Mouse (Mus musculus) lung, embryonic 15.5 days (tissue): ENCODE measurements around the gene Snrnp70. TPM values are rescaled to one million over a fixed set of nuclear protein-coding genes. Genes with fewer than 3 reads are reported as not detected.
A peak's percentile ranks its signal among the peaks of the same experiment; 100 is the strongest.
"Not testable (repeated sequence)": the region's sequence is repeated elsewhere in the genome, so short reads cannot be mapped to it uniquely, and the experiment has no call there.

Experiments
- ATAC-seq: fragments of 200-750 bp; cut with Nextera tagmentation; 2 replicates; pipeline ENCODE4 v1.8.0; 2017; ENCODE audit warnings: moderate number of reproducible peaks, borderline replicate concordance; ENCODE audit not compliant: low FRiP score, low TSS enrichment; ENCODE audit errors: extremely low read depth
- H3K27ac ChIP-seq: fragments of 300-500 bp; sonication (generic); 2 replicates; pipeline ENCODE4 v1.5.1; 2015; ENCODE audit warnings: moderate library complexity, mild to moderate bottlenecking, inconsistent platforms
- H3K27me3 ChIP-seq: fragments of 300-500 bp; sonication (generic); 2 replicates; pipeline ENCODE4 v1.6.1; 2015; ENCODE audit warnings: inconsistent platforms
- H3K36me3 ChIP-seq: fragments of 300-500 bp; sonication (generic); 2 replicates; pipeline ENCODE4 v1.6.1; 2015; ENCODE audit warnings: inconsistent platforms
- H3K4me1 ChIP-seq: fragments of 300-500 bp; sonication (generic); 2 replicates; pipeline ENCODE4 v1.6.1; 2015; ENCODE audit warnings: inconsistent platforms
- H3K4me2 ChIP-seq: fragments of 300-500 bp; sonication (generic); 2 replicates; pipeline ENCODE4 v1.6.1; 2015; ENCODE audit warnings: inconsistent platforms, mild to moderate bottlenecking, moderate library complexity
- H3K4me3 ChIP-seq: fragments of 300-500 bp; sonication (generic); 2 replicates; pipeline ENCODE4 v1.5.1; 2015; ENCODE audit warnings: mild to moderate bottlenecking, inconsistent platforms
- H3K9ac ChIP-seq: fragments of 300-500 bp; sonication (generic); 2 replicates; pipeline ENCODE4 v1.6.1; 2015; ENCODE audit warnings: inconsistent platforms
- H3K9me3 ChIP-seq: fragments of 300-500 bp; sonication (generic); 2 replicates; pipeline ENCODE4 v1.6.1; 2016; ENCODE audit warnings: inconsistent platforms
- WGBS: fragments of 180-500 bp; shearing (Covaris S2); methylation state at CpG from one replicate; pipeline ENCODE4 v1.1.7; 2015; 5-methylcytosine and 5-hydroxymethylcytosine counted together
- polyA plus RNA-seq: library from polyadenylated mRNA; unstranded; fragments of >200 nt; fragmentation: Nextera tagmentation; extraction: Ambion mirVana; gene quantifications from 2 replicates; pipeline ENCODE4 v1.2.1, GENCODE M21; 2015

Gene Snrnp70
- polyA plus RNA-seq, 1 experiment from 2014 or later, result 224 TPM

DNA sequence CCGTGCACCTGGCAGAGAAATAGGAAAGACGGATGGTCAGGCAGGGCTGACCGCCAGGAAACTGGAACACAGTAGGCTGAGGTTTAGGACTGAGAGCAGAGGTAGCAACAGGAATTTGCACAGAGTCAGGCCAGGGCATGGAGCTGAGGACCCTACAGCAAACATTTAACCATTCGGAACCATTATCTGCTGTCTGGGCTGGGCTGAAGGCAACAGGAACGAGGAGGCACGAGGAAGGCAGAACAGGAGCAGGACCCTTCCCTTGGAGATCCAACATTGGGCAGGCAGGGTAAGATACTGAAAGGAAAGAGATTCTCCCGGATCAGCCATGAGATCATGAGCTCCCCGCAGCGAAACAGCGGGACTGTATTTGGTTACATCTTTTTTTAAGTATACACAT is 12.3 kb upstream of the Snrnp70 start:
- no peak for ATAC-seq
- H3K36me3 ChIP-seq, result no peaks in the 10 kb centered on the region
- no peak overlapping the region for H3K27ac ChIP-seq
- H3K9me3 ChIP-seq, result no peaks in the 10 kb centered on the region
- H3K4me2 ChIP-seq, result no peak overlapping the region
- H3K27me3 ChIP-seq, result peaks cover 77% of the 10 kb centered on the region
- 73% methylated on average over 10 of the region's 10 CpGs for WGBS
- peaks cover 16% of the 10 kb centered on the region for H3K4me1 ChIP-seq
- no peak overlapping the region for H3K4me3 ChIP-seq
- H3K9ac ChIP-seq, result no peak overlapping the region

DNA sequence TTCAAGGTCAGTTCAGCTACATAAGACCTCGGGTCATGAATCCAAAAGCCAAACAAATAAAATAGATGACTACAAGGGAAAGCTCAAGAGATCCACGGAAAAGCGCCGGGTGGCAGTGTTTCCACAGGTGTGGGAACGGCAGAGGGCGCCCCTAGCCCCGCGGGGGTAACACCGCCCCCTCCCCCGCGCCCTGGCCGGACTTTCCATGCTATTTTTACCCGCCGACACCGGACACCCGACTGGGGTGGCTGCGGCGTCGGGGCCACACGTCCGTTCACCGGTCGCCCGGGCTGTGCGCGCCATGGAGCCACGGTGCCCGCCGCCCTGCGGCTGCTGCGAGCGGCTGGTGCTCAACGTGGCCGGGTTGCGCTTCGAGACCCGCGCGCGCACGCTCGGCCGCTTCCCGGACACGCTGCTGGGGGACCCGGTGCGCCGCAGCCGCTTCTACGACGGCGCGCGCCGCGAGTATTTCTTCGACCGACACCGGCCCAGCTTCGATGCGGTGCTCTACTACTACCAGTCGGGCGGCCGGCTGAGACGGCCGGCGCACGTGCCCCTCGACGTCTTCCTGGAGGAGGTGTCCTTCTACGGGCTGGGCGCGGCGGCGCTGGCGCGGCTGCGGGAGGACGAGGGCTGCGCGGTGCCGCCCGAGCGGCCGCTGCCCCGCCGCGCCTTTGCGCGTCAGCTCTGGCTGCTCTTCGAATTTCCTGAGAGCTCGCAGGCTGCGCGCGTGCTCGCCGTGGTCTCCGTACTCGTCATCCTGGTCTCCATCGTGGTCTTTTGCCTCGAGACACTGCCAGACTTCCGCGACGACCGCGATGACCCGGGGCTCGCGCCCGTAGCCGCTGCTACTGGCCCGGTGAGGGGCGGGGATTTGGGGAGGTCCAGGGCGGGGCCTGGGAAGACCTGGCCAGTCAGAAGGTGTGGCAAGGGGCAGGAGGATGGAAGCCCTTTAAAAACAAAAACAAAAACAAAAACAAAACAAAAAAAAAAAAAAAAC is 10.9 kb upstream of the Snrnp70 start:
- peaks cover 73% of the 10 kb centered on the region for H3K27me3 ChIP-seq
- H3K27ac ChIP-seq, result no peak overlapping the region
- peak overlapping the region; percentile 31 for H3K9ac ChIP-seq
- 1% methylated on average over 112 of the region's 114 CpGs for WGBS
- no peaks in the 10 kb centered on the region for H3K36me3 ChIP-seq
- H3K4me3 ChIP-seq, result peak overlapping the region; percentile 43
- peaks cover 16% of the 10 kb centered on the region for H3K4me1 ChIP-seq
- no peak for ATAC-seq
- H3K4me2 ChIP-seq, result peak overlapping the region; percentile 82
- H3K9me3 ChIP-seq, result no peaks in the 10 kb centered on the region

DNA sequence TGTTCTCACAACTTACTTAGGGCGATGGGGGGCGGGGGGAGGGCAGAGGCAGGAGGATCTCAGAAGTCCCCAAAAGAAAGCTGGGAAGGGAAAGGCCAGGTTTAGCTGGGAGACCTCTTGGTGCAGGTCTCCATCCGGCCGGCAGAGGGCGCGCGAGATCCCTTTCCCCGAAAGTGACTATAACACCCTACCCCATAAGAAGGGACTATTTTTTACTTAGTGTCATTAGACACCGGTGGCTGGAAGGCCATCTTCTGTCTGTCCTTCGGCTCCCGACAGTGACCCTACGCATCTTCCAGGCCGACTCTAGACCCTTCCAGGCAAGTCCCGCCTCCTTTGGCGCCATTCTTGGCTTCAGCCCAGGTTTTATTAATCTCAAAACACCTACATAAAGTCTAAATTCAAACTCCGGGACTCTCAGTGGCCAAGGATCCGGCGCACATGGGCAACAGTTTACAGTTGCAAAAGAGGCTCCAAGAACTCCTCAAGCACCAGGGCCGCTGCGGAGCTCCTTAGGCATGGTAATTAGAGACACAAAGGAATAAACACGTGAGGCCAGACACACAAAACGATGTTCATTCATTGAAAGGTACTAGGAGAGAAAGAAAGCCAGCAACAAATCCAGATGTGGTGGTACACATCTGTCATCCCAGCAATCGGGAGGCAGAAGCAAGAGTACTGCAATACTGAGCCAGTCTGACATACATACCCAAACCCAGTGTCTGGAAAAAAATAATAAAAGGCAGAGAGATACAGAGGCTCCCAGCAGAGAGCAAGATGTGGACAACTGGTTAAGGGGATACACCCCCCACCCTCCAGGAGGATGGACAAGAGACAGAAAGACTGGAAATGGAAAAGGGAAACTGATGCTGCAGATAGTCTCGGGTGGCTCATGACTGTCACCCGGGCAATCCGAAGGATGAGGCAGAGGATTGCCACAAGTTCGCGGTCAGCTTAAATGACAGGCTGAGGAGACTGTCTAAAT is 9.8 kb upstream of the Snrnp70 start, which contains the start of gene Kcna7:
Kcna7 (plus strand) TSS at position 563 of the 985 bp plus-strand sequence.
- peak within 1 kb of the TSS; percentile 82 for H3K4me2 ChIP-seq
- H3K36me3 ChIP-seq, result no peaks in the 10 kb centered on the region
- peaks cover 64% of the 10 kb centered on the region for H3K27me3 ChIP-seq
- H3K9ac ChIP-seq, result peak within 1 kb of the TSS; percentile 31
- H3K4me3 ChIP-seq, result peak within 1 kb of the TSS; percentile 43
- peak; percentile 27; the same call in 1 of the 2 replicates for ATAC-seq
- H3K27ac ChIP-seq, result no peak within 1 kb of the TSS
- no peaks in the 10 kb centered on the region for H3K9me3 ChIP-seq
- 10% methylated on average over 28 of the region's 28 CpGs for WGBS
- peaks cover 16% of the 10 kb centered on the region for H3K4me1 ChIP-seq

DNA sequence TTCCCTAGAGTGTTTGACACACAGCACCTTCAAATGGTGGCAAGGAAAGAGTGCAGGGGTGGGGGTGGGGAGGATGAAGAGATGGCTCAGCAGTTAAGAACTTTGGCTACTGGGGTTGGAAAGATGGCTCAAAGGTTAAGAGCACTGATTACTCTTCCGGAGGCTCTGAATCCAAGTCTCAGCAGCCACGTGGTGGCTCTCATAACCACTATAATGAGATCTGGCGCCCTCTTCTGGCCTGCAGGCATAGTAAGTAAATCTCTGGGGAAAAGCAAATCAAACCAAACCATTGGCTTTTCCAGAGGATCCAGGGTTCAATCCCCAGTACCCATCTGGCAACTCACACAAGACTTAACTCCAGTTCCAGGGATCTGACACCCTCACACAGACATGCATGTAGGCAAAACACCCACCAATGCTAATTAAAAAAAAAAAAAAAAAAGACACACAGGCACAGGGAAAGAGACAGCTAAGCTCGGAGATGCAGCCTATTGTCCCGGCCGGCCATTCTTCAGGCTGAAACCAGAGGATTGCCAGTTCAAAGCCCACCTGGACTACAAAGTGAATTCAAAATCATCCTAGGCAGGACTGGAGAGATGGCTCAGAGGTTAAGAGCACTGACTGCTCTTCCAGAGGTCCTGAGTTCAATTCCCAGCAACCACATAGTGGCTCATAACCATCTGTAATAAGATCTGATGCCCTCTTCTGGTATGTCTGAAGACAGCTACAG is 8.2 kb upstream of the Snrnp70 start:
- Histone ChIP-seq H3K4me3 (no peak overlapping the region), H3K9me3 (no peaks in the 10 kb centered on the region), H3K27ac (no peak overlapping the region), H3K36me3 (no peaks in the 10 kb centered on the region), H3K4me1 (peaks cover 16% of the 10 kb centered on the region), H3K4me2 (no peak overlapping the region), H3K9ac (no peak overlapping the region), H3K27me3 (peaks cover 47% of the 10 kb centered on the region)
- no peak for ATAC-seq
- 42% methylated on average over 6 of the region's 6 CpGs for WGBS

DNA sequence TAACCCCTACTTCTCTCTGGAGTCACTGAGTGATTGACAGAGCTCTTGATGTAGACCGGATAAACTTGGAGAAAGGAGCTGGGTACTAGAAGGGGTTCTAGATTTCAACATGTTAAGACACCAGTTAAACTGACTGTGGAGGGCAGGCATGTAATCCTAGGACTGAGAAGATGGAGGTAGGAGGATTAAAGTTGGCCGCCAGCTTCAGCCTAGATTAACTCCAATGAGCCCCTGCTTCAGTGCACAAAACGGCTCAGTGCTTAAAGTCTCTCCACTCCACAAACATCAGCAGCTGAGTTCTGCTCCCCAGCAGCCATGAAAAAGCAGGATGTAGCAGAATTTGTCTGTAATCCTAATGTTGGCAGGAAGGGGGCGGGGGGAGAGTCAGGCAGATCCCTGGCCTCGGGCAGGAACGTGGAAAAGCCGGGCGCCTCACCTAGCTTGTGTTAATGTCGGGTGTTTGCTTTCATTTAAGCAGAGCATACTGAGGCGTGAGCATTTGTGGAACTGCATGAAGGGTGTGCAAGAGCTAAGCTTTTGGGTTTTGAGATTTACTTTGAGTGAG is 6.1 kb upstream of the Snrnp70 start:
- no peaks in the 10 kb centered on the region for H3K9me3 ChIP-seq
- WGBS, result 63% methylated on average over 10 of the region's 10 CpGs
- no peaks in the 10 kb centered on the region for H3K36me3 ChIP-seq
- H3K27me3 ChIP-seq, result peaks cover 26% of the 10 kb centered on the region
- H3K4me3 ChIP-seq, result no peak overlapping the region
- peaks cover 13% of the 10 kb centered on the region for H3K4me1 ChIP-seq
- ATAC-seq, result no peak
- H3K9ac ChIP-seq, result no peak overlapping the region
- no peak overlapping the region for H3K4me2 ChIP-seq
- no peak overlapping the region for H3K27ac ChIP-seq

DNA sequence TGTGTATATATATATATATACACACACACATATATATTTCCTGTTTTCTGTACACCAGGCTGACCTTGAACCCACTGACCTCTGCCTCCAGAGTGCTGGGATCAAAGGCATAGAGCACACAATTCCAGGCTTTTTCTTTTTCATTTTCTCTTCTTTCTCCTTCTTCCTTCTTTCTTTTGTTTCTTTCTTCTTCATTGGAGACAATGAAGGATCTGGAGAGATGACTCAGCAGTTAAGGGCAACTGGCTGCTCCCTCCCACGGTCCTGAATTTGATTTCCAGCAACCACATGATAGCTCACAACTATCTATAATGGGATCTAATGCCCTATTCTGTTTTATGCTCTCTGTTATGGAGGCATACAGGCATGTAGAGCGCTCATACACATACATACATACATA is 1.2 kb upstream of the Snrnp70 start:
- Histone ChIP-seq H3K9me3 (no peaks in the 10 kb centered on the region), H3K9ac (no peak overlapping the region), H3K4me3 (no peak overlapping the region), H3K4me2 (no peak overlapping the region), H3K27me3 (0 out of 2 replicates have a peak, but pooled peaks cover 5% of the 10 kb centered on the region), H3K36me3 (peaks cover 16% of the 10 kb centered on the region), H3K4me1 (peaks cover 20% of the 10 kb centered on the region), H3K27ac (no peak overlapping the region)
- 74% methylated on average over 2 of the region's 2 CpGs for WGBS
- ATAC-seq, result no peak

DNA sequence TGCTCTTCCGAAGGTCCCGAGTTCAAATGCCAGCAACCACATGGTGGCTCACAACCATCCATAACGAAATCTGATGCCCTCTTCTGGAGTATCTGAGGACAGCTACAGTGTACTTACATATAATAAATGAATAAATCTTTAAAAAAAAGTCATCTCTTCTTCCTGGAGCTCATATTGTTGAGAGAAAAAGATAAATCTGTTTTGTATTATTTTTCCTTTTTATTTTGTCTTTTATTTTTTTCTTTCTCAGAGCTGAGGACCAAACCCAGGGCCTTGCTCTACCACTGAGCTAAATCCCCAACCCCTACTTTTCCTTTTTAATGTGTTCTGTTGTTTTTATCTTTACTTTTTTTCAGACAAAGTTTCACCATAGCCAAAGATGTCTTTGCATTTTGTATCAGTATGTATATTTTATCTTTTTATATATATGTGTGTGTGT is 814 bp upstream of the Snrnp70 start:
- peaks cover 20% of the 10 kb centered on the region for H3K36me3 ChIP-seq
- H3K9me3 ChIP-seq, H3K27me3 ChIP-seq: not testable (repeated sequence)
- H3K4me2 ChIP-seq, result peak overlapping the region; percentile 70
- H3K27ac ChIP-seq, result peak overlapping the region; percentile 83
- peak; percentile 53; the same call in 1 of the 2 replicates for ATAC-seq
- peaks cover 20% of the 10 kb centered on the region for H3K4me1 ChIP-seq
- peak overlapping the region; percentile 79 for H3K4me3 ChIP-seq
- 4% methylated on average over 3 of the region's 3 CpGs for WGBS
- peak overlapping the region; percentile 47; the same call in 1 of the 2 replicates for H3K9ac ChIP-seq

DNA sequence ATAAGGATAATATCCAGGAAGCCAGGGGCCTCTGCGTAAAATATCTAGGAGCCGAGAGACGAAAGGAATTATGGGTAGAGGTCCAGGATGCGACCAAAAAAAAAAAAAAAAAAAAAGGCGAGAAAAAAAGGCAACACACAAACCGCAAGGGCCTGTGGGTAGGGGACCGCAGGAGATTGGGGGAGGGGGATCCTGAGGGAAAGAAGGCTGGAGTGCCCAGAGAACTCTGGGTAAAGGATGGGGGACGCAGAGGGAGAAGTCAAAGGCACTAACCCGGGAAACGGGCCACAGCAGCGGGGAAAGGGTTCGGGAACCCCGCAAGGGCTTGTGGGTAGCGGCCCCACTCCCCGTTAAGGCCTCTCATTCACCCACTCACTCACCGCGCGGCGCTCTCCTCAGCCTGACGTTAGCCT is 407 bp downstream of the Snrnp70 start:
- ATAC-seq, result peak; percentile 81

DNA sequence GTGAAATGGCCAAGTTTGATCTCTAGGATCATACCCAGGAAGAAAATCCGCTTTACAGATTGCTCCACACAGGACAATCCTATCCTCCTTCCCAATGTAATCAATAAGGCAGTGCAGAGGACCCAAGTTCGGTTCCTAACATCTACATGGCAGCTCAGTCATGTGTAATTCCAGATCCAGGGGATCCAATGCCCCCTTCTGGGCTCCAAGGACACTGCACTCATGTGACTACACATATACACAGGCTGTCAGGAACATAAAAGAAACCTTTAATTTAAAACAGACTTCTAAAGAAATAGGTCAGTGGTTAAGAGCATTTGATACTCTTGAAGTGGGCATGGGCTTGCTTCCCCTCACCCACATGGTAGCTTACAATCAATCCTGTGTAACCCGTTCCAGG is 9.5 kb downstream of the Snrnp70 start:
- H3K27ac ChIP-seq, result no peak overlapping the region
- no peaks in the 10 kb centered on the region for H3K4me1 ChIP-seq
- no peak for ATAC-seq
- no peak overlapping the region for H3K4me3 ChIP-seq
- 90% methylated on average over 3 of the region's 3 CpGs for WGBS
- no peaks in the 10 kb centered on the region for H3K27me3 ChIP-seq
- H3K9ac ChIP-seq, result no peak overlapping the region
- peaks cover 99% of the 10 kb centered on the region for H3K36me3 ChIP-seq
- no peak overlapping the region for H3K4me2 ChIP-seq
- no peaks in the 10 kb centered on the region for H3K9me3 ChIP-seq

More for the DNA sequence above, 407 bp downstream of the Snrnp70 start:
- Histone ChIP-seq H3K27me3 (no peaks in the 10 kb centered on the region), H3K36me3 (peaks cover 31% of the 10 kb centered on the region), H3K4me2 (peak overlapping the region; percentile 82), H3K9ac (peak overlapping the region; percentile 90), H3K4me1 (peaks cover 20% of the 10 kb centered on the region), H3K9me3 (no peaks in the 10 kb centered on the region), H3K27ac (peak overlapping the region; percentile 98), H3K4me3 (peak overlapping the region; percentile 79)
- WGBS, result 0% methylated on average over 18 of the region's 20 CpGs

DNA sequence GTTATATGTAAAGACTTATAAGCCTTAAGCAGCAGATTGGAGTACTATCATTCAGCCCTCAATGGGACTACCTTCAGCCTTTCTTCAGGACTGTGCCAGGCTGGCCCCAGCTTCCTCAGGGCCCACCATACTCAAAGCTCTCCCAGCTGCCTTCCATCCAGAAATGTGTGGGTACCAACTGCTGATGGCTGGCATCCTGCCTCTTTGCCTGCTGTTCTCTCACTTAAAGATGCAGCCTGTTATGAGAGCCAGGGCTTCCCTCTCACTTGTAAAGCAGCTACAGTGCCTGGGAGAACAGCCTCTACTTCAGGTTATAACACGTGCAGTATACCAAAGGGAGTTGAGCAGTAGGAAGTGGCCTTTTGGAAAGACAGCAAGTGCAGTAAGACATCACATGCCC is 19.5 kb downstream of the Snrnp70 start:
- H3K9me3 ChIP-seq, result no peaks in the 10 kb centered on the region
- no peaks in the 10 kb centered on the region for H3K27me3 ChIP-seq
- H3K9ac ChIP-seq, result no peak overlapping the region
- H3K4me3 ChIP-seq, result no peak overlapping the region
- no peak for ATAC-seq
- no peak overlapping the region for H3K27ac ChIP-seq
- 85% methylated on average over 1 of the region's 1 CpGs for WGBS
- no peak overlapping the region for H3K4me2 ChIP-seq
- peaks cover 83% of the 10 kb centered on the region for H3K36me3 ChIP-seq
- H3K4me1 ChIP-seq, result no peaks in the 10 kb centered on the region

DNA sequence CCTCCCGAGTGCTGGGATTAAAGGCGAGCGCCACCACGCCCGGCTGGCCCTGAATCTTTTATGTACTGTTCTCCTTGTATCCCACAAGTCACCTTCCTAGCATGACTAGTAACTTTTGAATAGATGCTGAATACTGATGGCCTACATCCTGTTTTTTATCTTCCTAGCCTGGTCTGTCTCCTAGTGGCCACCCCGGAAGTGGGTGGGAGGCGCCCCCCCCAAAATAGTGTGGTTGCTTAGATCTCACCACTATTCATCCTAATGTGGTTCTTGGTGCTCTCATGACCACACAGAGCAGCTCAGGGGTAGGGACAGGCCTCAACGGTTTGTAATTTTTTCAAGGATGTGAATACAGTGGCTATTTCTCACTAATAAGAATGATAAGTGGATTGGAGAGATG is 20.9 kb downstream of the Snrnp70 start:
- Histone ChIP-seq H3K4me3 (no peak overlapping the region), H3K27ac (no peak overlapping the region), H3K9me3 (no peaks in the 10 kb centered on the region), H3K9ac (no peak overlapping the region), H3K4me2 (no peak overlapping the region), H3K4me1 (peaks cover 13% of the 10 kb centered on the region), H3K36me3 (peaks cover 69% of the 10 kb centered on the region), H3K27me3 (peaks cover 9% of the 10 kb centered on the region)
- ATAC-seq, result no peak
- WGBS, result 92% methylated on average over 8 of the region's 8 CpGs
